Mouse (Mus musculus) erythroblast, embryonic 14.5 days (primary cell): ENCODE results near the gene Gm5741.

Source experiments
- GATA1 ChIP-seq: IDR thresholded peaks from 2 replicates; pipeline ENCODE4 v1.6.1; 2012; ENCODE audit warnings: low read length, inconsistent platforms, mixed read lengths
- TAL1 ChIP-seq: IDR thresholded peaks from 3 replicates; pipeline ENCODE4 v1.6.1; 2012; ENCODE audit warnings: low read length, inconsistent platforms, mixed read lengths

DNA sequence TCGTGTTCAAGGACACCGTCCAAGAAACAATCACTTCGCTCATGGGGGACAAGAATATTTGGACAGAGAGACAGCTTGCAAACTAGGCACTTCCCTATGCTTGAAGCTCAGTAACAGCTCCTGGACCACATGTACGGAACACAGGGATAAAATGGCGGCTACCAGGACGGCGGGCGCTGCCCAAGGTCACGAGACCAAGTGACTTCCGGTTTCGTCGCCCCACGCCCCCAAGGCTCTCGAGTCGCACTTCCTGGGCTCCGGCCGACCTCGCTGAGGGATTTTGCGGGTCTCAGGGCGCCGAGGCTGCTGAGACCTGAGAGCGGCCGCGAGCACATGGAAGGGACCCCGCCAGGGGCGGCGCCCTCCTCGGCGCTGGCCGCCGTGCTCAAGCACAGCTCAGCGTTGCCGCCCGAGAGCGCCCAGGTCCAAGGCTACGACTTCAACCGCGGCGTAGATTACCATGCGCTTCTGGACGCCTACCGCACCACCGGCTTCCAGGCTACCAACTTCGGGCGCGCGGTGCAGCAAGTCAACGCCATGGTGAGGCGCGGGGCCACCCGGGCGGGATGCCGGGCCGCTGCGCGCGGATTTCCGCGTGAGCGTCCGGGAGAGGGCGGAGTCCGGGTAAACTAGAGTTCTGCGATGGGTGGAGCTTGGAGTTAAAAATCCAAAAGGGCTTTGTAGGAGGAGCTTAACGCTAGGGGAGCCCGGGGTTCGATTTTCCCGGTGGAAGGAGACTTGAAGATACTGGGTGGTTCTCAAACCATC, 3.9 kb upstream of the Gm5741 start, which contains the start of gene Dhps:
- TF ChIP-seq GATA1 (no peak), TAL1 (no peak)
